Mouse (Mus musculus): ENCODE measurements around the gene Wdr20rt. TPM values are rescaled to one million over a fixed set of nuclear protein-coding genes. Genes with fewer than 3 reads are reported as not detected.

The Wdr20rt gene
- not detected in 2 replicates for polyA plus RNA-seq (2012; rRNA removed)

GRCm38 (mm10) chr12:65225467-65225945, at the start of gene Wdr20rt:
TSS of gene Wdr20rt (plus strand) at chr12:65225517.

Other genes with a start within 250 kb of the Wdr20rt start
- gene Prpf39, start 189.2 kb upstream of the Wdr20rt start, polyA plus RNA-seq (2012; rRNA removed) = 34.1 and 56.0 TPM in 2 replicates
- 391 and 617 TPM in 2 replicates for gene Fkbp3, start 151.5 kb upstream of the Wdr20rt start, polyA plus RNA-seq (2012; rRNA removed)
- gene Fancm, start 149.9 kb upstream of the Wdr20rt start, polyA plus RNA-seq (2012; rRNA removed) = 14.2 and 14.4 TPM in 2 replicates
- gene Mis18bp1, start 52.9 kb upstream of the Wdr20rt start, polyA plus RNA-seq (2012; rRNA removed) = 31.5 and 46.7 TPM in 2 replicates

Data from central nervous system, embryonic 11.5 days (tissue).